Mouse (Mus musculus) heart, embryonic 13.5 days (tissue): Measurements from ENCODE around the gene Sipa1l1. TPM values are rescaled to one million over a fixed set of nuclear protein-coding genes. Genes with fewer than 3 reads are reported as not detected.
"Not testable (repeated sequence)": the region's sequence is repeated elsewhere in the genome, so short reads cannot be mapped to it uniquely, and the experiment has no call there.

ENCODE experiments used
- ATAC-seq: fragments of 200-750 bp; cut with Nextera tagmentation; 2 replicates; pipeline ENCODE4 v1.8.0; 2017; ENCODE audit warnings: moderate TSS enrichment; ENCODE audit not compliant: insufficient number of reproducible peaks, low FRiP score, low TSS enrichment; ENCODE audit errors: extremely low read depth
- H3K27ac ChIP-seq: fragments of 300-500 bp; sonication (generic); replicated peaks from 2 replicates; pipeline ENCODE4 v1.5.1; 2015; ENCODE audit warnings: moderate library complexity, mild to moderate bottlenecking, inconsistent platforms
- H3K27me3 ChIP-seq: fragments of 300-500 bp; sonication (generic); replicated peaks from 2 replicates; pipeline ENCODE4 v1.6.1; 2015; ENCODE audit warnings: mild to moderate bottlenecking, inconsistent platforms
- H3K36me3 ChIP-seq: fragments of 300-500 bp; sonication (generic); 2 replicates; pipeline ENCODE4 v1.6.1; 2015; ENCODE audit warnings: mild to moderate bottlenecking, inconsistent platforms
- H3K4me1 ChIP-seq: fragments of 300-500 bp; sonication (generic); 2 replicates; pipeline ENCODE4 v1.6.1; 2015; ENCODE audit warnings: inconsistent platforms
- H3K4me2 ChIP-seq: fragments of 300-500 bp; sonication (generic); 2 replicates; pipeline ENCODE4 v1.6.1; 2015; ENCODE audit warnings: inconsistent platforms, mild to moderate bottlenecking, moderate library complexity
- H3K4me3 ChIP-seq: fragments of 300-500 bp; sonication (generic); 2 replicates; pipeline ENCODE4 v1.5.1; 2015; ENCODE audit warnings: moderate library complexity, mild to moderate bottlenecking, inconsistent platforms
- H3K9ac ChIP-seq: fragments of 300-500 bp; sonication (generic); 2 replicates; pipeline ENCODE4 v1.6.1; 2015; ENCODE audit warnings: inconsistent platforms, mild to moderate bottlenecking, moderate library complexity
- H3K9me3 ChIP-seq: fragments of 300-500 bp; sonication (generic); 2 replicates; pipeline ENCODE4 v1.6.1; 2016; ENCODE audit warnings: inconsistent platforms
- whole genome bisulfite sequencing: fragments of 180-500 bp; shearing (Covaris S2); methylation state at CpG from one replicate; pipeline ENCODE4 v1.1.7; 2015; ENCODE audit warnings: mixed read lengths; 5-methylcytosine and 5-hydroxymethylcytosine counted together
- polyA plus RNA-seq: library from polyadenylated mRNA; unstranded; fragments of >200 nt; fragmentation: Nextera tagmentation; extraction: Ambion mirVana; gene quantifications from 2 replicates; pipeline ENCODE4 v1.2.1, GENCODE M21; 2015

Gene Sipa1l1
- polyA plus RNA-seq, 1 experiment from 2014 or later = 19.9 TPM

GRCm38 (mm10) chr12:82469706-82470361, 300.7 kb downstream of the Sipa1l1 start:
- Histone ChIP-seq H3K4me1 (peaks cover 31% of the 10 kb centered on the region), H3K27me3 (no peaks in the 10 kb centered on the region), H3K4me3 (peak overlapping the region; percentile 59), H3K36me3 (no peaks in the 10 kb centered on the region), H3K27ac (peak overlapping the region; percentile 90), H3K9me3 (no peaks in the 10 kb centered on the region), H3K9ac (peak overlapping the region; percentile 82), H3K4me2 (peak overlapping the region; percentile 85)
- 0 out of 2 replicates have a peak, but pooled peaks have one; percentile 43 for ATAC-seq
- 4% methylated on average over 12 of the region's 12 CpGs for WGBS

GRCm38 (mm10) chr12:82470362-82470936, 301.3 kb downstream of the Sipa1l1 start:
- Histone ChIP-seq H3K4me2 (peak overlapping the region; percentile 85), H3K9me3 (no peaks in the 10 kb centered on the region), H3K9ac (peak overlapping the region; percentile 82), H3K4me1 (peaks cover 31% of the 10 kb centered on the region), H3K27me3 (no peaks in the 10 kb centered on the region), H3K4me3 (peak overlapping the region; percentile 59), H3K36me3 (no peaks in the 10 kb centered on the region), H3K27ac (peak overlapping the region; percentile 90)
- 2% methylated on average over 18 of the region's 18 CpGs for WGBS
- peak; percentile 61 for ATAC-seq

- H3K27me3 ChIP-seq = no peaks in the 10 kb centered on the region
- H3K27ac ChIP-seq = no peak overlapping the region
- no peak overlapping the region for H3K4me3 ChIP-seq
- 83% methylated on average over 3 of the region's 3 CpGs for WGBS
- peaks cover 41% of the 10 kb centered on the region for H3K4me1 ChIP-seq
- H3K4me2 ChIP-seq = no peak overlapping the region
- no peaks in the 10 kb centered on the region for H3K36me3 ChIP-seq
- no peaks in the 10 kb centered on the region for H3K9me3 ChIP-seq
- H3K9ac ChIP-seq = no peak overlapping the region
- ATAC-seq = no peak
Measured at GRCm38 (mm10) chr12:82472796-82473195, 303.7 kb downstream of the Sipa1l1 start.

- Histone ChIP-seq H3K9ac (no peak overlapping the region), H3K4me1 (peaks cover 41% of the 10 kb centered on the region), H3K27ac (no peak overlapping the region), H3K9me3 (no peaks in the 10 kb centered on the region), H3K27me3 (no peaks in the 10 kb centered on the region), H3K36me3 (no peaks in the 10 kb centered on the region), H3K4me2 (no peak overlapping the region), H3K4me3 (no peak overlapping the region)
- no peak for ATAC-seq
- 47% methylated on average over 4 of the region's 4 CpGs for WGBS
Measured at GRCm38 (mm10) chr12:82473238-82473637, 304.1 kb downstream of the Sipa1l1 start.

GRCm38 (mm10) chr12:82474409-82474808, 305.3 kb downstream of the Sipa1l1 start:
- H3K36me3 ChIP-seq = no peaks in the 10 kb centered on the region
- H3K4me2 ChIP-seq = no peak overlapping the region
- no peak for ATAC-seq
- H3K9ac ChIP-seq = no peak overlapping the region
- 76% methylated on average over 4 of the region's 4 CpGs for WGBS
- H3K9me3 ChIP-seq = no peaks in the 10 kb centered on the region
- H3K27me3 ChIP-seq = no peaks in the 10 kb centered on the region
- H3K4me3 ChIP-seq = no peak overlapping the region
- H3K4me1 ChIP-seq = peaks cover 41% of the 10 kb centered on the region
- H3K27ac ChIP-seq = no peak overlapping the region

- H3K9ac ChIP-seq = no peak overlapping the region
- H3K36me3 ChIP-seq = no peaks in the 10 kb centered on the region
- no peak for ATAC-seq
- H3K4me3 ChIP-seq = no peak overlapping the region
- H3K4me1 ChIP-seq = peaks cover 39% of the 10 kb centered on the region
- H3K27ac ChIP-seq = no peak overlapping the region
- 72% methylated on average over 10 of the region's 10 CpGs for WGBS
- H3K4me2 ChIP-seq = no peak overlapping the region
- no peaks in the 10 kb centered on the region for H3K9me3 ChIP-seq
- no peaks in the 10 kb centered on the region for H3K27me3 ChIP-seq
Measured at GRCm38 (mm10) chr12:82476028-82476427, 306.9 kb downstream of the Sipa1l1 start.

GRCm38 (mm10) chr12:82476580-82476979, 307.5 kb downstream of the Sipa1l1 start:
- Histone ChIP-seq H3K9me3 (no peaks in the 10 kb centered on the region), H3K4me2 (no peak overlapping the region), H3K9ac (no peak overlapping the region), H3K27me3 (no peaks in the 10 kb centered on the region), H3K4me1 (peaks cover 37% of the 10 kb centered on the region), H3K36me3 (no peaks in the 10 kb centered on the region), H3K27ac (no peak overlapping the region), H3K4me3 (no peak overlapping the region)
- 59% methylated on average over 2 of the region's 2 CpGs for WGBS
- no peak for ATAC-seq

GRCm38 (mm10) chr12:82477826-82478225, 308.7 kb downstream of the Sipa1l1 start:
- Histone ChIP-seq H3K4me2 (peak overlapping the region; percentile 24), H3K9ac (0 out of 2 replicates have a peak overlapping the region, but pooled peaks have one; percentile 19), H3K4me3 (no peak overlapping the region), H3K9me3 (no peaks in the 10 kb centered on the region), H3K27me3 (no peaks in the 10 kb centered on the region), H3K4me1 (peaks cover 37% of the 10 kb centered on the region), H3K27ac (peak overlapping the region; percentile 68), H3K36me3 (no peaks in the 10 kb centered on the region)
- 23% methylated on average over 5 of the region's 5 CpGs for WGBS
- ATAC-seq = no peak

- H3K4me3 ChIP-seq = no peak overlapping the region
- no peak for ATAC-seq
- no peaks in the 10 kb centered on the region for H3K36me3 ChIP-seq
- peak overlapping the region; percentile 68 for H3K27ac ChIP-seq
- no peaks in the 10 kb centered on the region for H3K27me3 ChIP-seq
- H3K4me1 ChIP-seq = peaks cover 37% of the 10 kb centered on the region
- no peaks in the 10 kb centered on the region for H3K9me3 ChIP-seq
- peak overlapping the region; percentile 24 for H3K4me2 ChIP-seq
- peak overlapping the region; percentile 19; the same call in 1 of the 2 replicates for H3K9ac ChIP-seq
- WGBS = 15% methylated on average over 8 of the region's 8 CpGs
Measured at GRCm38 (mm10) chr12:82478256-82478655, 309.1 kb downstream of the Sipa1l1 start.

GRCm38 (mm10) chr12:82479393-82479792, 310.3 kb downstream of the Sipa1l1 start:
- Histone ChIP-seq H3K4me1 (peaks cover 37% of the 10 kb centered on the region), H3K4me2 (0 out of 2 replicates have a peak overlapping the region, but pooled peaks have one; percentile 24), H3K27ac (peak overlapping the region; percentile 68), H3K4me3 (no peak overlapping the region), H3K36me3 (no peaks in the 10 kb centered on the region), H3K27me3 (no peaks in the 10 kb centered on the region), H3K9ac (no peak overlapping the region), H3K9me3 (no peaks in the 10 kb centered on the region)
- ATAC-seq = no peak
- whole genome bisulfite sequencing = 37% methylated on average over 3 of the region's 3 CpGs

GRCm38 (mm10) chr12:82480425-82480824, 311.3 kb downstream of the Sipa1l1 start:
- not testable (repeated sequence) for H3K9me3 ChIP-seq, H3K36me3 ChIP-seq, H3K9ac ChIP-seq, H3K27me3 ChIP-seq, H3K27ac ChIP-seq, H3K4me3 ChIP-seq, ATAC-seq, H3K4me2 ChIP-seq
- WGBS = 63% methylated on average over 5 of the region's 5 CpGs
- H3K4me1 ChIP-seq = peaks cover 37% of the 10 kb centered on the region

GRCm38 (mm10) chr12:82485466-82485865, 316.3 kb downstream of the Sipa1l1 start:
- 68% methylated on average over 2 of the region's 2 CpGs for WGBS
- H3K9me3 ChIP-seq = no peaks in the 10 kb centered on the region
- no peak overlapping the region for H3K4me3 ChIP-seq
- H3K27me3 ChIP-seq = no peaks in the 10 kb centered on the region
- H3K4me2 ChIP-seq = no peak overlapping the region
- H3K27ac ChIP-seq = no peak overlapping the region
- no peak for ATAC-seq
- H3K4me1 ChIP-seq = peaks cover 24% of the 10 kb centered on the region
- no peak overlapping the region for H3K9ac ChIP-seq
- no peaks in the 10 kb centered on the region for H3K36me3 ChIP-seq
